Mouse (Mus musculus) MN1 (cell line): Measurements from ENCODE around the gene Hes2.

ENCODE experiments used
- DNase-seq: peaks from one replicate; pipeline ENCODE4 v3.0.0-alpha.2; 2016; ENCODE audit warnings: low spot score

Gene Hes2

GRCm38 (mm10) chr4:152158585-152159284 lies at the start of gene Hes2:
Hes2 (plus strand) TSS chr4:152158867.
- DNase-seq, result peak; percentile 46

GRCm38 (mm10) chr4:152109509-152109908 lies 49.2 kb upstream of the Hes2 start:
- DNase-seq, result no peak

GRCm38 (mm10) chr4:152110689-152111088 lies 48.0 kb upstream of the Hes2 start:
- no peak for DNase-seq

- DNase-seq, result no peak
Measured at GRCm38 (mm10) chr4:152112329-152112728, 46.3 kb upstream of the Hes2 start.

- DNase-seq, result no peak
Measured at GRCm38 (mm10) chr4:152114080-152114479, 44.6 kb upstream of the Hes2 start.

GRCm38 (mm10) chr4:152115921-152116612 lies 42.6 kb upstream of the Hes2 start, which contains the start of gene Tnfrsf25:
Tnfrsf25 (plus strand) TSS chr4:152115934.
- DNase-seq, result no peak

GRCm38 (mm10) chr4:152117538-152117937 lies 41.1 kb upstream of the Hes2 start:
- DNase-seq, result no peak

GRCm38 (mm10) chr4:152119396-152120292 lies 39.0 kb upstream of the Hes2 start:
- no peak for DNase-seq

- DNase-seq, result no peak
Measured at GRCm38 (mm10) chr4:152120311-152121182, 38.1 kb upstream of the Hes2 start.

- DNase-seq, result no peak
Measured at GRCm38 (mm10) chr4:152121183-152121505, 37.5 kb upstream of the Hes2 start.

GRCm38 (mm10) chr4:152124361-152124961 lies 34.2 kb upstream of the Hes2 start:
- no peak for DNase-seq

GRCm38 (mm10) chr4:152125161-152126025 lies 33.3 kb upstream of the Hes2 start:
- DNase-seq, result no peak

GRCm38 (mm10) chr4:152126026-152126920 lies 32.4 kb upstream of the Hes2 start:
- no peak for DNase-seq

GRCm38 (mm10) chr4:152127884-152128283 lies 30.8 kb upstream of the Hes2 start:
- DNase-seq, result no peak

GRCm38 (mm10) chr4:152128784-152129183 lies 29.9 kb upstream of the Hes2 start:
- no peak for DNase-seq

- DNase-seq, result no peak
Measured at GRCm38 (mm10) chr4:152129395-152129930, 29.2 kb upstream of the Hes2 start.

- peak; percentile 81 for DNase-seq
Measured at GRCm38 (mm10) chr4:152130771-152131653, 27.7 kb upstream of the Hes2 start.
